Mouse (Mus musculus): Measurements from ENCODE around the gene Cacna1d. TPM values are rescaled to one million over a fixed set of nuclear protein-coding genes. Genes with fewer than 3 reads are reported as not detected.

The Cacna1d gene
- polyA plus RNA-seq, 1 experiment = 26.2 TPM

DNA sequence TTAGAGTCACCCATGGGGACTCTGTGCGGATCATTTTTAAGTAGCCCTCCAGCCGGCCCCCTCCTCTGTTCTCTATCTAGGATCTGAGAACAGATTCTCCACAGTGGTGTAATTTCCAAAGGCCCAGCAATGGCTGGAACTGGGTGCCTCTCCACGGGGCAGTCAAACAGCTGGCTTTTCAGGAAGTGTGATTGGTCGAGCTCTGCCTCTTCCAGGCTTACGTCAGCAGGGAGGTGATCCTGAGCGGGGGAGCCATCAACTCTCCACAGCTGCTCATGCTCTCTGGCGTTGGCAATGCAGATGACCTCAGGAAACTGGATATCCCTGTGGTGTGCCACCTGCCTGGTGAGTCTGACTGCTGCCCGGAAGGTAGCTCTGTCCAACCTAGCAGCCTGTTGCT lies 457.9 kb downstream of the Cacna1d start:
- WGBS = 61% methylated on average over 8 of the region's 8 CpGs
- Histone ChIP-seq H3K4me1 (ENCODE audit: control insufficient read depth, insufficient read depth, low read length) (no peaks in the 10 kb centered on the region), H3K4me3 (replicated peaks; ENCODE audit: extremely low read depth, low read depth, low read length) (no peak overlapping the region)
- DNase-seq = no peak
- TF ChIP-seq POLR2A (IDR thresholded peaks at IDR 0.05; ENCODE audit: borderline replicate concordance, extremely low read depth, low read depth, low read length) = no peak
- TF ChIP-seq CTCF (IDR thresholded peaks at IDR 0.05; ENCODE audit: insufficient read depth, low read length) = no peak

DNA sequence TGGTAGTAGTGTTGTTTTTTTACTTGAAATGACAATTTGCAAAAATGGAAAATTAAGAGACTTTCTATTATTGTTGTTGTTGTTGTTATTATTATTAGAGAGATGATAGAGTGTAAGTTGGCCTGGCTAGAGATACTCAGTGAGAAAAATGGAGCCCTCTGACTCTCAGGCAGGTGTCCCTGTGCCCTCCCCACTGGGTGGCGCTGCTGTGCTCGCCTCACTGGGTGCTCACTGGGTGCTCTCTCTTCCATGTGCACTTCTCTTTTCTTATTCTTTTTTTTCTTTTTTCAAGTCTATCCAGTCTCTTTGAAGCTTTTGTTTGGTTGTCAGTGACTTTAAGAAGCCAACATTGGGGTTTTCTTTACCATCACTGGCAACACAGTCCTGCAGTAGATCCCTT lies 463.9 kb downstream of the Cacna1d start:
- Histone ChIP-seq H3K4me1 (ENCODE audit: control insufficient read depth, insufficient read depth, low read length) (no peaks in the 10 kb centered on the region), H3K4me3 (replicated peaks; ENCODE audit: extremely low read depth, low read depth, low read length) (no peak overlapping the region)
- 61% methylated on average over 2 of the region's 2 CpGs for WGBS
- DNase-seq = no peak
- no peak for TF ChIP-seq POLR2A (IDR thresholded peaks at IDR 0.05; ENCODE audit: borderline replicate concordance, extremely low read depth, low read depth, low read length)
- peak; percentile 19; the same call in 1 of the 2 replicates for TF ChIP-seq CTCF (IDR thresholded peaks at IDR 0.05; ENCODE audit: insufficient read depth, low read length)

DNA sequence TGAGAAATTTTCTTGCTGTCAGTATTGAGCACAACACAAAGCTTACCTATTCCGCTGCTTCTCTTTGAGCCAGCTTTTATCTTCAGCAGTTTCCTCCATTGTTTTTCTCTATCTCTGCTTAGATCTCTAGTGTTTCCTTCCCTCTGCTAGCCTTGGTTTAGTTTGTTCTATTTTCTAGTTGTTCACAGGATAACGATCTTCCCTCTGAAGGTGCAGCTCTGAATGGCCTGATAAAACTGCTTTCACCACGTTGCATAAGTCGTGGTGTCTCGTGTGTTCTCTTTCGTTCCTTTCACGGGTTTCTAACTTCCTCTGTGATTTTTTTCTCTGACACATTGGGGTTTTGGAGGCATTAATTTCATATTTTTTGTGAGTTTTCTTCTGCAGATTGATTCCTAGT lies 466.9 kb downstream of the Cacna1d start:
- WGBS = 26% methylated on average over 7 of the region's 7 CpGs
- Histone ChIP-seq H3K4me3 (replicated peaks; ENCODE audit: extremely low read depth, low read depth, low read length) (no peak overlapping the region), H3K4me1 (ENCODE audit: control insufficient read depth, insufficient read depth, low read length) (no peaks in the 10 kb centered on the region)
- TF ChIP-seq CTCF (IDR thresholded peaks at IDR 0.05; ENCODE audit: insufficient read depth, low read length) (no peak), POLR2A (IDR thresholded peaks at IDR 0.05; ENCODE audit: borderline replicate concordance, extremely low read depth, low read depth, low read length) (no peak)
- no peak for DNase-seq

DNA sequence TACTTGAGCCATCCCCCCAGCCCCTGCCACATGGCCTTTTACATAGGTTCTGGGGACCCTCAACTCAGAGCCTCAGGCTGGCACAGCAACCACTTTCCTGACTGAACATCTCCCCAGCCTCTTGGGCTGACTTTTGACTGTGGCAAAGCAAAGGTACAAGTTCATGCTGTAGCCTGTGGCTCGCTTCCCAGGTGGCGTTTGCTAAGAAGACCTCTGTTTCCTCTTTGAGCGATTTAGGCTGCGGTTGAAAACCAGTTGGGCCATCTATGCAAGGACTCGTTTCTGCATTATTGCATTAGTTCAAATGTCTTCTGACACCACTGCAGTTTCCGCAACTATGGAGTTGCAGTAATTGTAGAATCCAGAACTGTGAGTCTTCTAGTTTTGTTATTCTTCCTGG lies 468.8 kb downstream of the Cacna1d start:
- DNase-seq = no peak
- TF ChIP-seq CTCF (IDR thresholded peaks at IDR 0.05; ENCODE audit: insufficient read depth, low read length) (no peak), POLR2A (IDR thresholded peaks at IDR 0.05; ENCODE audit: borderline replicate concordance, extremely low read depth, low read depth, low read length) (no peak)
- 80% methylated on average over 6 of the region's 6 CpGs for WGBS
- H3K4me1 ChIP-seq (ENCODE audit: control insufficient read depth, insufficient read depth, low read length) = no peaks in the 10 kb centered on the region
- no peak overlapping the region for H3K4me3 ChIP-seq (replicated peaks; ENCODE audit: extremely low read depth, low read depth, low read length)

DNA sequence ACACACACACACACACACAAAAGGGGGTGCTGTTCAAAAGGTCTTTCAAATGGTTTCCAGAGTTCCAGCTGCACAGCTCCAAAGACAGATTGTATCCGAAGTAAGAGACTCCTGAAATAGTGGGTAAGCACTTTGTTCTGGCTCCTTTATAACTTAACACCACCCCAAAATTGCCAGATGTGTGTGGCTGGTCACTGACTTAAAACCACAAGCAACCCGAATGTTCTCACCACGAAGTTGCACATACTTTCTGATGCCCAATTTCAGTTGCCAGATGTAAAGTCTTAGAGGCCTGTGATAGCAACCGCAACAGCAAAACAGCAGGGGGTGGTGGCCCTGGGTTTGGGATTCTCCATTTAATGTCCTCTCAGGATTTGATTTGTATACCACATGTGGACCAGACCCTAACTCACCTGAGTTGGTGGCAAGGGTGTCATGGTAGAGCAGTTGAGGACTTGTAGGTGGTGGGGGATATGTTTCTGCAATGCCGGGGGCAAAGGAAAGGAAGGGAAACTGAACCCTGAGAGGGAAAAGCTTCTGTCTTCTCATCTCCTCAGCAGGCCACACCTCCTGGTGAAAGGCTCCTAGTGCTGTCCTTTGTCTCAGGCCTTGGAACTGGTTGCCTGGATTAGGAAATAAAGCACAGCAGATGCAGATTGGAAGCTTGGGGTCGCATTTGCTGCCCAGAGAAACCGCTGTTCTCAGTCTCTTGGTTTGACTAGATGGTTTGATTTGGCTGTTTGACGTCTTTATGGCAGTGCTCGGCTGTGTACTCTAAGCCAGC lies 471.3 kb downstream of the Cacna1d start:
- Histone ChIP-seq H3K4me3 (replicated peaks; ENCODE audit: extremely low read depth, low read depth, low read length) (no peak overlapping the region), H3K4me1 (ENCODE audit: control insufficient read depth, insufficient read depth, low read length) (no peaks in the 10 kb centered on the region)
- WGBS = 65% methylated on average over 9 of the region's 9 CpGs
- no peak for DNase-seq
- TF ChIP-seq CTCF (IDR thresholded peaks at IDR 0.05; ENCODE audit: insufficient read depth, low read length) (no peak), POLR2A (IDR thresholded peaks at IDR 0.05; ENCODE audit: borderline replicate concordance, extremely low read depth, low read depth, low read length) (no peak)

DNA sequence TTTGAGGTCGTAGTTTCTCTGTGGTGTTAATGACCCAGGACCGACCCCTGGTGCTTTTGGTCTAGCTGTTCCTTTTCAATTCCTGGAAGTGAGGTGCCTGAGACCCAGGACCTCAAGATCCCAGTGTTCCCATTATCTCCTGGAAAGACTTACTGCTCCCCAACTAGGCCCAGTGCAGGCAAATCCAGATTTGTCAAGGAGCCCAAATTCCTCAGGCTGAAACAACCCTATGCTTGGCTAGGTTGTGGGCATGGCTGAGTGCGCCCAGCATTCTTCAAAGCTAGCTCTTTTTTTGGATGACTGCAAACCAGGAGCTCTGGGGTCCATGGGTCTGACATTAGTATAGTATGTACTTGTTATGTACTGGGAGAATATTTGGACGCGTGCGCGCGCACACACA lies 471.9 kb downstream of the Cacna1d start:
- DNase-seq = no peak
- WGBS = 90% methylated on average over 8 of the region's 8 CpGs
- Histone ChIP-seq H3K4me1 (ENCODE audit: control insufficient read depth, insufficient read depth, low read length) (no peaks in the 10 kb centered on the region), H3K4me3 (replicated peaks; ENCODE audit: extremely low read depth, low read depth, low read length) (no peak overlapping the region)
- TF ChIP-seq CTCF (IDR thresholded peaks at IDR 0.05; ENCODE audit: insufficient read depth, low read length) = no peak
- no peak for TF ChIP-seq POLR2A (IDR thresholded peaks at IDR 0.05; ENCODE audit: borderline replicate concordance, extremely low read depth, low read depth, low read length)

DNA sequence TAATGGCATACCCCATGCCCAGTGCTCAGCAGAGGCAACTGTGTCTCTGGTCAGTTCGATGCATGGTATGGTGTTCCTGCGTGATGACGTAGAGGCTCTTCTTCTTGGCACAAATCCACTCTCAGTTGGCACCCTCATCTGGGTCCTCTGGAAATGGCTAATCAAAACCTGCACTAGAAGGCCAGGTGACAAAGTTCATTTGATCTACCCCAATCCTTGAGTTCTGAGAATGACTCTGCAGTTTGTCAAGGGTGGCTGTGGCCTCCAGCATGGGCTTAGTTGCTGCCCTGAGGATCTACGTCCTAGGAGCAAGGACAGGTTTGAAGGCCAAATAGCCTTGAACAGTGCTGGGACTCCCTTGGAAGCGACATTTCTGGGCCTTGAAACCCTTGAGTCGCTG lies 472.4 kb downstream of the Cacna1d start:
- WGBS = 88% methylated on average over 6 of the region's 6 CpGs
- no peak for DNase-seq
- no peaks in the 10 kb centered on the region for H3K4me1 ChIP-seq (ENCODE audit: control insufficient read depth, insufficient read depth, low read length)

DNA sequence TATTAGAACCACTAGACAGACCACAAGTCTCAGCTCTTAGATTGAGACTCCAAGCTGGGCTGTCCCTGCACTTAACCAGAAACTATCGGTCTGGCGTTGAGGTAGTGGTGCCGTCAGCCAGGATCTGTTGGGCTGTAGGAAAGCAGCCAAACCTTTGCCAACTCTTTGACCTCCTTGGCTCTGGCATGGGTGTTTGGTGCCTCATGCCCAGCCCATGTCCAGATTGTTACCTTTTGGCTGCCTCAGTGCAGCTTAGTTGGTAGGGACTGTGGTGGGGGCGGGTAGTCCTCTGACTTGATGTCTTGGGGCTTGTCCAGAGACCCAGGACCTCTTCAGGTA lies 472.8 kb downstream of the Cacna1d start:
- DNase-seq = no peak
- TF ChIP-seq CTCF (IDR thresholded peaks at IDR 0.05; ENCODE audit: insufficient read depth, low read length) (no peak), POLR2A (IDR thresholded peaks at IDR 0.05; ENCODE audit: borderline replicate concordance, extremely low read depth, low read depth, low read length) (no peak)
- Histone ChIP-seq H3K4me3 (replicated peaks; ENCODE audit: extremely low read depth, low read depth, low read length) (no peak overlapping the region), H3K4me1 (ENCODE audit: control insufficient read depth, insufficient read depth, low read length) (no peaks in the 10 kb centered on the region)
- 86% methylated on average over 4 of the region's 4 CpGs for WGBS

More for the DNA sequence above, 472.4 kb downstream of the Cacna1d start:
- TF ChIP-seq POLR2A (IDR thresholded peaks at IDR 0.05; ENCODE audit: borderline replicate concordance, extremely low read depth, low read depth, low read length) = no peak
- TF ChIP-seq CTCF (IDR thresholded peaks at IDR 0.05; ENCODE audit: insufficient read depth, low read length) = no peak
- no peak overlapping the region for H3K4me3 ChIP-seq (replicated peaks; ENCODE audit: extremely low read depth, low read depth, low read length)

DNA sequence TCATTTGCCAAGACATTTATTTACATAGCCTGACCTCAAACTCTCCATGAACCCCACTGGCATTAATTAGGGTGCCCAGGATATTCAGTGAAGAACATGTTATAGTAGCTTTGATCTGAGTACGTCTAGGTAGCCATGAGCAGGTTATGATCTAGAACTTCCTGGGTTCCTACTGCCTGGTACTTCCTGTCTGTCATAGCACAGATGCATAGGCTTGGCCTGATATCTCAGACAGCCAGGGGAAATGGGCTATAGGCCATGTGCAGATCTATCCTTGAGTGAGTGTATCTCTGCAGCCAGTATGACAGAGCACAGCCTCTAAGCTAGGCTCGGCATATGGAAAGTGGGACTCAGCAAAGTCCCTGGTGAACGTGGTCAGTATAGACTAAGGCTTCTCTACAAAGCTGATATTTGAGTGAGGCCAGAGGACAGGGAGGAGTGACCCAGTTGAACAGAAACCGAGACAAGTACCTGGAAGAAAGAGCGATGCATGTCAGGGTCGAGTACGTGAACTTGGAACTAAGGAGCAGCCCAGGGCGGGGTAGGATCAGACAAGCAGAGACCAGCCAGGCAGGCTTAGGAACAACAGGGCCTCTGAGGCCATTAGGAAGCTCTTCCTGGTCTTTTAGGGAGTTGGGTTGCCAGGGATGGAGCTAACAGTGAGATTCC lies 473.3 kb downstream of the Cacna1d start:
- Histone ChIP-seq H3K4me1 (ENCODE audit: control insufficient read depth, insufficient read depth, low read length) (no peaks in the 10 kb centered on the region), H3K4me3 (replicated peaks; ENCODE audit: extremely low read depth, low read depth, low read length) (no peak overlapping the region)
- DNase-seq = no peak
- WGBS = 82% methylated on average over 8 of the region's 8 CpGs
- TF ChIP-seq POLR2A (IDR thresholded peaks at IDR 0.05; ENCODE audit: borderline replicate concordance, extremely low read depth, low read depth, low read length) (no peak), CTCF (IDR thresholded peaks at IDR 0.05; ENCODE audit: insufficient read depth, low read length) (no peak)

DNA sequence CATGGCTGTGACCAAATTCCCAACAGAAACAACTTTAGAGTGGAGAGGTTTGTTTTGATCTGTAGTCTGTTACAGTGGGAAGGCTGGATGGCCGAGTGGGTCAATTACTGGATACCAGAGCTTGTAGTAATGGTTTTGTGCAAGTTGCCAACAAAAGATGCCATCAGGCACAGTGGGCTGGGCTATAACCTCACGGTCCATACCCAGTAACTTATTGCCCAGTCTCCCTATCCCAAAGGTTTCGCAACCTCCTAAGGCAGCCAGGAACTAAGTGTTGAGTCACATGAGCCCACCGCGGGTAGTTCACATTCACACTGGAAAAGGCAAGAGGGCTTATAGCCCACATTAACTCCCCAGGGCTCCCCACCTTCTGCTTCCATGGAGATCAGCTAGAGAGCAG lies 474.6 kb downstream of the Cacna1d start:
- WGBS = 76% methylated on average over 5 of the region's 5 CpGs
- no peaks in the 10 kb centered on the region for H3K4me1 ChIP-seq (ENCODE audit: control insufficient read depth, insufficient read depth, low read length)
- H3K4me3 ChIP-seq (replicated peaks; ENCODE audit: extremely low read depth, low read depth, low read length) = no peak overlapping the region
- TF ChIP-seq POLR2A (IDR thresholded peaks at IDR 0.05; ENCODE audit: borderline replicate concordance, extremely low read depth, low read depth, low read length) = no peak
- TF ChIP-seq CTCF (IDR thresholded peaks at IDR 0.05; ENCODE audit: insufficient read depth, low read length) = no peak
- DNase-seq = no peak
